Mouse (Mus musculus) midbrain, postnatal 0 days (tissue): ENCODE measurements at regions not wholly inside any gene's neighbourhood (a gene's known extent, or its start where the extent isn't known, plus 50 kb on each side); places are given as distances from the start of the nearest gene placed in this dataset.

Experiments
- ATAC-seq: fragments of 200-750 bp; cut with Nextera tagmentation; 2 replicates; pipeline ENCODE4 v1.8.0; 2017; ENCODE audit warnings: moderate number of reproducible peaks, mild to moderate bottlenecking, moderate TSS enrichment, moderate library complexity; ENCODE audit not compliant: low FRiP score
- DNase-seq: peaks from one replicate; pipeline ENCODE4 v3.0.0-alpha.2; 2015; ENCODE audit warnings: low spot score
- H3K27ac ChIP-seq: fragments of 300-500 bp; sonication (generic); 2 replicates; pipeline ENCODE4 v1.5.1; 2014; ENCODE audit warnings: low read depth, mild to moderate bottlenecking, low read length, mixed read lengths
- H3K27me3 ChIP-seq: fragments of 300-500 bp; sonication (generic); 2 replicates; pipeline ENCODE4 v1.6.1; 2014; ENCODE audit warnings: low read length, control low read depth, mixed read lengths; ENCODE audit not compliant: insufficient read depth
- H3K36me3 ChIP-seq: fragments of 300-500 bp; sonication (generic); 2 replicates; pipeline ENCODE4 v1.6.1; 2014; ENCODE audit warnings: low read length, control low read depth, mixed read lengths; ENCODE audit not compliant: insufficient read depth
- H3K4me1 ChIP-seq: fragments of 300-500 bp; sonication (generic); 2 replicates; pipeline ENCODE4 v1.6.1; 2014; ENCODE audit warnings: mild to moderate bottlenecking, control low read depth, antibody characterized with exemption, low read length, mixed read lengths; ENCODE audit not compliant: insufficient read depth
- H3K4me2 ChIP-seq: fragments of 300-500 bp; sonication (generic); 2 replicates; pipeline ENCODE4 v1.6.1; 2014; ENCODE audit warnings: low read depth, mild to moderate bottlenecking, low read length, mixed read lengths; ENCODE audit not compliant: poor library complexity, severe bottlenecking
- H3K4me3 ChIP-seq: fragments of 300-500 bp; sonication (generic); 2 replicates; pipeline ENCODE4 v1.5.1; 2014; ENCODE audit warnings: low read depth, mild to moderate bottlenecking, low read length, moderate library complexity
- H3K9ac ChIP-seq: fragments of 300-500 bp; sonication (generic); replicated peaks from 2 replicates; pipeline ENCODE4 v1.6.1; 2014; ENCODE audit warnings: mild to moderate bottlenecking, low read length, moderate library complexity, mixed read lengths; ENCODE audit not compliant: poor library complexity, severe bottlenecking
- H3K9me3 ChIP-seq: fragments of 300-500 bp; sonication (generic); 2 replicates; pipeline ENCODE4 v1.6.1; 2016; ENCODE audit warnings: low read length, control low read depth
- CTCF ChIP-seq: IDR thresholded peaks from 2 replicates; pipeline ENCODE4 v1.5.1; 2016; ENCODE audit warnings: antibody characterized with exemption, mild to moderate bottlenecking
- WGBS: fragments of 180-500 bp; shearing (Covaris S2); extraction: QIAGEN DNeasy Blood & Tissue Kit; methylation state at CpG from one replicate; pipeline ENCODE4 v1.1.7; 2014; 5-methylcytosine and 5-hydroxymethylcytosine counted together

DNA sequence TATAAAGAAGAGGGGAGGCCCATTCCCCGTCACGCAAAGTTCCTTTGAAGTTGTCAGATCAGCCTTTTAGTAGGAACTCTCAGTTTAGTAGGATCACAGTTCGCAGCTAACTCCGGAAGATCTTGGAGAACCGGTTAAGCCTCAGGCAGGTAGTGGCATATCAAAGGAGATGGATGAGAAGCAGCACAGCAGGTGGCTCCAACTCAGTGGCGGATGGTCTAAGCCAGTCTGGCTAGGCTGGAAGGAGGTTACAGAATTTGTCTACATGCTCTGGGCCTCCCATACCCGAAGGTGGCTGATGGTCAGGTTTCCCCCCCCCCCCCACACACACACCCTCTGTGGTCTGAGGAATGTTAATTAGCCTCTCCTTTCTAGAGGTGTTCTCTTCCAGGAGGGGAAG is 88.5 kb downstream of the Tmem17 start:
- Histone ChIP-seq H3K9ac (no peak overlapping the region), H3K27me3 (no peaks in the 10 kb centered on the region), H3K4me3 (no peak overlapping the region), H3K27ac (no peak overlapping the region), H3K9me3 (no peaks in the 10 kb centered on the region), H3K4me2 (no peak overlapping the region), H3K36me3 (no peaks in the 10 kb centered on the region), H3K4me1 (no peaks in the 10 kb centered on the region)
- DNase-seq (no peak), ATAC-seq (no peak)
- TF ChIP-seq CTCF = no peak
- 60% methylated on average over 7 of the region's 7 CpGs for WGBS

DNA sequence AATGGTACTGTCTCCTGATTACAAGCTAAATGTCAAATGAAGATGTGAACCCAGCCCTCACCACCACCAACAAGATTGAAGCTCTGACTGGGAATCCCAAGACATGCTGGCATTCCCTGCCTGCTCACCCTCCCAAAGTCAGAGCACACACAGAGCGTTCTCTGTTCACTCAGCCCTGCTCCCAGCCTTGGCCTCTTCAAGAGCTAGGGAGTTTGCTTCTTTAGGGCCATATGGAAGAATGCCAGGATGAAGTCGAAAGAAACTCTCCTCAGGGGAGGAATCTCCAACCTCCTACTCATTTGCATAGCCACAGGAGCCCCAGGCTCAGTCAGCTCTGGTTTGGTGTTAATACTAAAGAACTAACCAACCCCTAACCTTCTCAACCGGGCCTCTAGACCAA is 90.1 kb downstream of the Tmem17 start:
- 17% methylated on average over 3 of the region's 3 CpGs for WGBS
- no peaks in the 10 kb centered on the region for H3K27me3 ChIP-seq
- DNase-seq (peak; percentile 56), ATAC-seq (no peak)
- no peak overlapping the region for H3K27ac ChIP-seq
- no peak overlapping the region for H3K9ac ChIP-seq
- H3K4me1 ChIP-seq = no peaks in the 10 kb centered on the region
- H3K4me3 ChIP-seq = no peak overlapping the region
- H3K9me3 ChIP-seq = no peaks in the 10 kb centered on the region
- H3K4me2 ChIP-seq = no peak overlapping the region
- H3K36me3 ChIP-seq = no peaks in the 10 kb centered on the region
- no peak for TF ChIP-seq CTCF

DNA sequence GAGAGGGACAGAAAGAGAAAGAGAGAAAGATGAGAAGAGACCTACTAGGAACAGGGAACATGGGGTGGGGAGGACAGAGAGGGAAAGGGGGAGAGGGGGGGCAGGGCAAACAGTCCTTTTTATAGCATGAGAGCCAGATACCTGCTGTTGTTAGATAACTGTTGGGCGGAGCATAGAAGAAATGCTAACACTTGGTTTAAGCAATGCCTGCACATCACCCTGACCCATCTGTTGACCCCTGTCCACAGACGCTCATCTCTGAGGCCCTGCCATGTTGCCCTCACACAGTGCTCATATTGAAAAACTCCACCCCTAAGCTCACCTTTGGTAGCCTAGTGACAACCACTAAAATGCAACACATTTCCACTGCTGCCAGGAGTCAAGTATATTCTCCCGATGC is 90.7 kb downstream of the Tmem17 start:
- H3K4me2 ChIP-seq = no peak overlapping the region
- H3K36me3 ChIP-seq = no peaks in the 10 kb centered on the region
- no peaks in the 10 kb centered on the region for H3K27me3 ChIP-seq
- H3K9ac ChIP-seq = no peak overlapping the region
- WGBS = 74% methylated on average over 3 of the region's 3 CpGs
- no peak overlapping the region for H3K4me3 ChIP-seq
- ATAC-seq (no peak), DNase-seq (no peak)
- TF ChIP-seq CTCF = no peak
- H3K4me1 ChIP-seq = no peaks in the 10 kb centered on the region
- H3K9me3 ChIP-seq = no peaks in the 10 kb centered on the region
- H3K27ac ChIP-seq = no peak overlapping the region

DNA sequence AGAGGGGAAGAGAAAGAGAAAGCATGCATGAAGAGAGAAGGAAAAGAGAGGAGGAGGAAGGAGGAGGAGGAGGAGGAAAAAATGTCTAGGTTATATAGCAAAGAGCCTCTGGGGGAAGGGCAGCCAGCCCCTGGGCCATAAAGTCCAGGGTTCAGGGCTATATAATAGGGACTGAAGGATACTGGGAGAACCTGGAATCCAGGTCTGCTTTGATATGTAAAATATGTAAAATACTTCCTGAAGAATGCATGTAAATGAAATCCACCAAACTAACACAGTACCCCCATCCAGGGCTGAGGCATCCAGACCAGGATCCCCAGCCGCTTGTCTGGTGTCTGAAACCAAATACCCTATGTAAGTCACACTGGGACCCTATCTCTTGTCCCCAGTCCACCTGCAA is 91.5 kb downstream of the Tmem17 start:
- no peak for ATAC-seq
- H3K9ac ChIP-seq = no peak overlapping the region
- H3K4me1 ChIP-seq = no peaks in the 10 kb centered on the region
- DNase-seq = no peak
- H3K4me2 ChIP-seq = no peak overlapping the region
- no peaks in the 10 kb centered on the region for H3K27me3 ChIP-seq
- TF ChIP-seq CTCF = no peak
- H3K27ac ChIP-seq = no peak overlapping the region
- no peak overlapping the region for H3K4me3 ChIP-seq
- H3K9me3 ChIP-seq = no peaks in the 10 kb centered on the region
- WGBS = 75% methylated on average over 1 of the region's 1 CpGs
- no peaks in the 10 kb centered on the region for H3K36me3 ChIP-seq

DNA sequence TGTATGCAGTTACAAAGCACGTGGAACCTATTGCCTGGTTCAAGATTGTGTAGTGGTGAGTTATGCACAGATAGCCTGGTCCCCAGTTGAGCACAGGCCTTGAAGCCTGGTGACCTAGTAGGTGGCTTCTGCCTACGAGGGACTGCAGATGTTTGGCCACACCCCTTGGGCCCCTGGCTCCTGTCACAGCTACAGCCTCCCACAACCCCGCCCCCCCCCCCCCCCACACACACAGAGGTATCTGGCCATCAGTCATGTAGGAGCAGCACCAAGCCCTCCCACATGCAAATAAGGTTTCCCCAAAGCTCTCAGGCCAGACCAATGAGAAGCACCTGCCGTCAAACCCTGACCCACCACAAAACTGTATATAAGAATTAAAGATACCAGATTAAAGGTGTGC is 94.5 kb downstream of the Tmem17 start:
- H3K4me2 ChIP-seq = no peak overlapping the region
- H3K4me3 ChIP-seq = no peak overlapping the region
- 69% methylated on average over 4 of the region's 4 CpGs for WGBS
- no peaks in the 10 kb centered on the region for H3K36me3 ChIP-seq
- H3K27ac ChIP-seq = no peak overlapping the region
- H3K27me3 ChIP-seq = no peaks in the 10 kb centered on the region
- H3K9ac ChIP-seq = no peak overlapping the region
- DNase-seq = no peak
- H3K4me1 ChIP-seq = peaks cover 3% of the 10 kb centered on the region; the same call in 1 of the 2 replicates
- ATAC-seq = no peak
- no peak for TF ChIP-seq CTCF
- H3K9me3 ChIP-seq = no peaks in the 10 kb centered on the region

DNA sequence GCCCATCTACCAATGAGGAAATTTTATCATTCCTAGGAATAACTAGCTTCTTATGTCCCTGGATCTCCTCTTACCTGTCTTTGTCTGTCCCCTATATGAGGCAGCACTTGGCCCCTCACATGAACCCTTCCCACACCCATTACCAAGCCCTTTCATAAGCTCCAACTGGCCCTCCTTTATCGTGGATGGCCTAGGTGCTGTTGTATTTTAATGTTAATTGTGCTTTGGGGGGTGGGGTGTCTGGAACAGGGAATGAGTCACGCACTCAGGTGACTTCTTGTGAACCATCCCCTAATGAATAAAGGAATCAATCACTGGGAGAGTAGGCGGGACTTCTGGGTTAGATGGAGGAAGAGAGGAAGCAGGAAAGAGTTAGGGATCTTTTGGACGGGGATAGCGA is 95.8 kb downstream of the Tmem17 start:
- no peaks in the 10 kb centered on the region for H3K36me3 ChIP-seq
- 80% methylated on average over 5 of the region's 5 CpGs for whole genome bisulfite sequencing
- TF ChIP-seq CTCF = no peak

More for the DNA sequence above, 95.8 kb downstream of the Tmem17 start:
- H3K27me3 ChIP-seq = no peaks in the 10 kb centered on the region
- no peak overlapping the region for H3K9ac ChIP-seq
- DNase-seq = no peak
- no peak overlapping the region for H3K4me3 ChIP-seq
- H3K9me3 ChIP-seq = no peaks in the 10 kb centered on the region
- no peak overlapping the region for H3K4me2 ChIP-seq
- H3K4me1 ChIP-seq = peaks cover 3% of the 10 kb centered on the region; the same call in 1 of the 2 replicates
- ATAC-seq = no peak
- H3K27ac ChIP-seq = no peak overlapping the region
